Mouse (Mus musculus): Measurements from ENCODE around the gene Gm10322.

Gm10322 gene

GRCm38 (mm10) chr10:59615981-59616520, at the start of gene Gm10322:
Gene Gm10322, plus strand, starts transcription at chr10:59616063.
- peak; percentile 61 for DNase-seq (ENCODE audit: low spot score)

- DNase-seq (ENCODE audit: low spot score): no peak
Measured at GRCm38 (mm10) chr10:59566968-59567367, 48.9 kb upstream of the Gm10322 start.

- no peak for DNase-seq (ENCODE audit: low spot score)
Measured at GRCm38 (mm10) chr10:59568665-59569480, 47.0 kb upstream of the Gm10322 start.

GRCm38 (mm10) chr10:59569481-59569869, 46.4 kb upstream of the Gm10322 start:
- no peak for DNase-seq (ENCODE audit: low spot score)

- DNase-seq (ENCODE audit: low spot score): no peak
Measured at GRCm38 (mm10) chr10:59570360-59570759, 45.5 kb upstream of the Gm10322 start.

- DNase-seq (ENCODE audit: low spot score): no peak
Measured at GRCm38 (mm10) chr10:59570780-59571179, 45.1 kb upstream of the Gm10322 start.

- no peak for DNase-seq (ENCODE audit: low spot score)
Measured at GRCm38 (mm10) chr10:59571273-59571672, 44.6 kb upstream of the Gm10322 start.

- no peak for DNase-seq (ENCODE audit: low spot score)
Measured at GRCm38 (mm10) chr10:59571964-59572363, 43.9 kb upstream of the Gm10322 start.

- no peak for DNase-seq (ENCODE audit: low spot score)
Measured at GRCm38 (mm10) chr10:59576305-59576704, 39.6 kb upstream of the Gm10322 start.

- DNase-seq (ENCODE audit: low spot score): no peak
Measured at GRCm38 (mm10) chr10:59577871-59578801, 37.7 kb upstream of the Gm10322 start.

GRCm38 (mm10) chr10:59579645-59580044, 36.2 kb upstream of the Gm10322 start:
- no peak for DNase-seq (ENCODE audit: low spot score)

GRCm38 (mm10) chr10:59580593-59581149, 35.2 kb upstream of the Gm10322 start:
- no peak for DNase-seq (ENCODE audit: low spot score)

GRCm38 (mm10) chr10:59581826-59582543, 33.9 kb upstream of the Gm10322 start:
- no peak for DNase-seq (ENCODE audit: low spot score)

- no peak for DNase-seq (ENCODE audit: low spot score)
Measured at GRCm38 (mm10) chr10:59585621-59586020, 30.2 kb upstream of the Gm10322 start.

GRCm38 (mm10) chr10:59586821-59587220, 29.0 kb upstream of the Gm10322 start:
- DNase-seq (ENCODE audit: low spot score): no peak

GRCm38 (mm10) chr10:59588135-59588534, 27.7 kb upstream of the Gm10322 start:
- no peak for DNase-seq (ENCODE audit: low spot score)

GRCm38 (mm10) chr10:59589420-59589819, 26.4 kb upstream of the Gm10322 start:
- no peak for DNase-seq (ENCODE audit: low spot score)

GRCm38 (mm10) chr10:59589856-59590255, 26.0 kb upstream of the Gm10322 start:
- no peak for DNase-seq (ENCODE audit: low spot score)

- no peak for DNase-seq (ENCODE audit: low spot score)
Measured at GRCm38 (mm10) chr10:59590606-59591005, 25.3 kb upstream of the Gm10322 start.

- DNase-seq (ENCODE audit: low spot score): no peak
Measured at GRCm38 (mm10) chr10:59593826-59594570, 21.9 kb upstream of the Gm10322 start.

GRCm38 (mm10) chr10:59600516-59600915, 15.3 kb upstream of the Gm10322 start:
- no peak for DNase-seq (ENCODE audit: low spot score)
